Mouse (Mus musculus) testis, adult 2 months (tissue): ENCODE results near the gene Ccer2.

Experiments
- CTCF ChIP-seq: fragments of 200-500 bp; IDR thresholded peaks from 2 replicates; pipeline ENCODE4 v1.5.1; 2012; ENCODE audit warnings: low read depth, mild to moderate bottlenecking, inconsistent platforms, low read length, moderate library complexity; ENCODE audit not compliant: control insufficient read depth, insufficient read depth, insufficient replicate concordance
- POLR2A ChIP-seq: fragments of 200-500 bp; IDR thresholded peaks from 2 replicates; pipeline ENCODE4 v1.6.1; 2012; ENCODE audit warnings: low read depth, mild to moderate bottlenecking, inconsistent platforms, low read length, moderate library complexity; ENCODE audit not compliant: control insufficient read depth

GRCm38 (mm10) chr7:28717726-28718125 is 38.2 kb upstream of the Ccer2 start:
- no peak for TF ChIP-seq POLR2A
- no peak for TF ChIP-seq CTCF
